Mouse (Mus musculus): ENCODE results near the gene Amh. TPM values are rescaled to one million over a fixed set of nuclear protein-coding genes. Genes with fewer than 3 reads are reported as not detected.
A peak's percentile ranks its signal among the peaks of the same experiment; 100 is the strongest.

Amh gene
- polyA plus RNA-seq, 1 experiment from 2014 or later, result 0.10 TPM

- no peaks in the 10 kb centered on the region for H3K9me3 ChIP-seq
- peaks cover 6% of the 10 kb centered on the region; the same call in 1 of the 2 replicates for H3K27me3 ChIP-seq (replicated peaks)
- H3K36me3 ChIP-seq (replicated peaks), result peaks cover 34% of the 10 kb centered on the region
- no peak for ATAC-seq (replicated peaks)
- H3K4me3 ChIP-seq, result no peak overlapping the region
- H3K27ac ChIP-seq, result no peak overlapping the region
- H3K4me2 ChIP-seq, result no peak overlapping the region
- no peak overlapping the region for H3K9ac ChIP-seq
- H3K4me1 ChIP-seq, result peaks cover 35% of the 10 kb centered on the region
- WGBS, result 80% methylated on average over 3 of the region's 3 CpGs
Measured at GRCm38 (mm10) chr10:80802996-80803395, 2.0 kb upstream of the Amh start.

GRCm38 (mm10) chr10:80804340-80804739, 703 bp upstream of the Amh start:
- Histone ChIP-seq H3K27me3 (replicated peaks) (peaks cover 19% of the 10 kb centered on the region; the same call in 1 of the 2 replicates), H3K4me1 (peaks cover 45% of the 10 kb centered on the region), H3K9me3 (no peaks in the 10 kb centered on the region), H3K27ac (no peak overlapping the region), H3K4me2 (no peak overlapping the region), H3K4me3 (no peak overlapping the region), H3K36me3 (replicated peaks) (peaks cover 34% of the 10 kb centered on the region), H3K9ac (no peak overlapping the region)
- WGBS, result 96% methylated on average over 2 of the region's 2 CpGs
- ATAC-seq (replicated peaks), result no peak

GRCm38 (mm10) chr10:80805322-80805721, 279 bp downstream of the Amh start:
- H3K4me3 ChIP-seq, result no peak overlapping the region
- ATAC-seq (replicated peaks), result no peak
- WGBS, result 85% methylated on average over 4 of the region's 5 CpGs
- H3K9me3 ChIP-seq, result no peaks in the 10 kb centered on the region
- peaks cover 34% of the 10 kb centered on the region for H3K36me3 ChIP-seq (replicated peaks)
- H3K27me3 ChIP-seq (replicated peaks), result peaks cover 26% of the 10 kb centered on the region
- peaks cover 37% of the 10 kb centered on the region for H3K4me1 ChIP-seq
- H3K27ac ChIP-seq, result no peak overlapping the region
- H3K4me2 ChIP-seq, result no peak overlapping the region
- no peak overlapping the region for H3K9ac ChIP-seq

GRCm38 (mm10) chr10:80805925-80806324, 882 bp downstream of the Amh start:
- no peak for ATAC-seq (replicated peaks)
- H3K9ac ChIP-seq, result no peak overlapping the region
- WGBS, result 13% methylated on average over 3 of the region's 3 CpGs

GRCm38 (mm10) chr10:80806341-80807056, 1.5 kb downstream of the Amh start:
- H3K4me1 ChIP-seq, result peaks cover 37% of the 10 kb centered on the region
- 39% methylated on average over 34 of the region's 34 CpGs for WGBS
- peak overlapping the region; percentile 40 for H3K4me3 ChIP-seq
- peaks cover 31% of the 10 kb centered on the region for H3K27me3 ChIP-seq (replicated peaks)
- H3K36me3 ChIP-seq (replicated peaks), result peaks cover 29% of the 10 kb centered on the region
- peak overlapping the region; percentile 45 for H3K9ac ChIP-seq
- H3K4me2 ChIP-seq, result peak overlapping the region; percentile 71
- H3K27ac ChIP-seq, result peak overlapping the region; percentile 81
- no peaks in the 10 kb centered on the region for H3K9me3 ChIP-seq
- 0 out of 2 replicates have a peak, but pooled peaks have one; percentile 10 for ATAC-seq (replicated peaks)

More at GRCm38 (mm10) chr10:80805925-80806324, 882 bp downstream of the Amh start:
- Histone ChIP-seq H3K4me1 (peaks cover 37% of the 10 kb centered on the region), H3K27me3 (replicated peaks) (peaks cover 31% of the 10 kb centered on the region), H3K36me3 (replicated peaks) (peaks cover 34% of the 10 kb centered on the region), H3K9me3 (no peaks in the 10 kb centered on the region), H3K4me3 (no peak overlapping the region), H3K4me2 (no peak overlapping the region), H3K27ac (no peak overlapping the region)

- Histone ChIP-seq H3K27me3 (replicated peaks) (peaks cover 31% of the 10 kb centered on the region), H3K4me1 (peaks cover 37% of the 10 kb centered on the region), H3K9me3 (no peaks in the 10 kb centered on the region), H3K4me2 (peak overlapping the region; percentile 71), H3K4me3 (peak overlapping the region; percentile 40), H3K36me3 (replicated peaks) (peaks cover 23% of the 10 kb centered on the region), H3K27ac (peak overlapping the region; percentile 81), H3K9ac (peak overlapping the region; percentile 45)
- 1% methylated on average over 58 of the region's 58 CpGs for WGBS
- ATAC-seq (replicated peaks), result peak; percentile 89
Measured at GRCm38 (mm10) chr10:80807057-80807627, 2.1 kb downstream of the Amh start.

GRCm38 (mm10) chr10:80808099-80808984, 3.3 kb downstream of the Amh start:
- Histone ChIP-seq H3K27ac (no peak overlapping the region), H3K27me3 (replicated peaks) (peaks cover 31% of the 10 kb centered on the region), H3K9me3 (no peaks in the 10 kb centered on the region), H3K4me2 (peak overlapping the region; percentile 71), H3K9ac (peak overlapping the region; percentile 26; the same call in 1 of the 2 replicates), H3K4me3 (no peak overlapping the region), H3K36me3 (replicated peaks) (peaks cover 11% of the 10 kb centered on the region), H3K4me1 (peaks cover 37% of the 10 kb centered on the region)
- 18% methylated on average over 40 of the region's 40 CpGs for WGBS
- no peak for ATAC-seq (replicated peaks)

GRCm38 (mm10) chr10:80808985-80809632, 4.1 kb downstream of the Amh start:
- peaks cover 31% of the 10 kb centered on the region for H3K27me3 ChIP-seq (replicated peaks)
- no peak overlapping the region for H3K4me3 ChIP-seq
- peak overlapping the region; percentile 26; the same call in 1 of the 2 replicates for H3K9ac ChIP-seq

GRCm38 (mm10) chr10:80810084-80810483, 5.0 kb downstream of the Amh start:
- Histone ChIP-seq H3K4me2 (no peak overlapping the region), H3K4me1 (peaks cover 37% of the 10 kb centered on the region), H3K27me3 (replicated peaks) (peaks cover 28% of the 10 kb centered on the region), H3K36me3 (replicated peaks) (no peaks in the 10 kb centered on the region), H3K9ac (no peak overlapping the region), H3K9me3 (no peaks in the 10 kb centered on the region), H3K27ac (no peak overlapping the region), H3K4me3 (no peak overlapping the region)
- no peak for ATAC-seq (replicated peaks)
- 2% methylated on average over 20 of the region's 20 CpGs for WGBS

More at GRCm38 (mm10) chr10:80808985-80809632, 4.1 kb downstream of the Amh start:
- H3K9me3 ChIP-seq, result no peaks in the 10 kb centered on the region
- WGBS, result 9% methylated on average over 18 of the region's 18 CpGs
- peaks cover 4% of the 10 kb centered on the region; the same call in 1 of the 2 replicates for H3K36me3 ChIP-seq (replicated peaks)
- ATAC-seq (replicated peaks), result no peak
- peak overlapping the region; percentile 71; the same call in 1 of the 2 replicates for H3K4me2 ChIP-seq
- H3K27ac ChIP-seq, result no peak overlapping the region
- peaks cover 37% of the 10 kb centered on the region for H3K4me1 ChIP-seq

- no peak for ATAC-seq (replicated peaks)
Measured at GRCm38 (mm10) chr10:80812391-80813041, 7.5 kb downstream of the Amh start.

GRCm38 (mm10) chr10:80813366-80813765, 8.3 kb downstream of the Amh start, which contains the start of gene Jsrp1:
Jsrp1 (minus strand) TSS chr10:80813498.
- no peak within 1 kb of the TSS for H3K4me3 ChIP-seq
- H3K27me3 ChIP-seq (replicated peaks), result peaks cover 21% of the 10 kb centered on the region
- no peak within 1 kb of the TSS for H3K9ac ChIP-seq
- H3K9me3 ChIP-seq, result no peaks in the 10 kb centered on the region
- WGBS, result 61% methylated on average over 4 of the region's 4 CpGs
- no peak for ATAC-seq (replicated peaks)
- peaks cover 12% of the 10 kb centered on the region for H3K4me1 ChIP-seq
- H3K36me3 ChIP-seq (replicated peaks), result no peaks in the 10 kb centered on the region
- H3K4me2 ChIP-seq, result no peak within 1 kb of the TSS
- H3K27ac ChIP-seq, result no peak within 1 kb of the TSS

More at GRCm38 (mm10) chr10:80812391-80813041, 7.5 kb downstream of the Amh start:
- 63% methylated on average over 5 of the region's 5 CpGs for WGBS
- Histone ChIP-seq H3K9me3 (no peaks in the 10 kb centered on the region), H3K4me1 (peaks cover 20% of the 10 kb centered on the region), H3K4me3 (no peak overlapping the region), H3K27ac (no peak overlapping the region), H3K9ac (no peak overlapping the region), H3K4me2 (no peak overlapping the region), H3K36me3 (replicated peaks) (no peaks in the 10 kb centered on the region), H3K27me3 (replicated peaks) (peaks cover 25% of the 10 kb centered on the region)
